Mouse (Mus musculus) forebrain, embryonic 16.5 days (tissue): ENCODE results near the gene Ostc. TPM values are rescaled to one million over a fixed set of nuclear protein-coding genes. Genes with fewer than 3 reads are reported as not detected.

Experiments used
- ATAC-seq: fragments of 200-750 bp; cut with Nextera tagmentation; 2 replicates; pipeline ENCODE4 v1.8.0; 2017; ENCODE audit warnings: mild to moderate bottlenecking, moderate library complexity
- H3K27ac ChIP-seq: fragments of 300-500 bp; sonication (generic); 2 replicates; pipeline ENCODE4 v1.5.1; 2014; ENCODE audit warnings: low read length, control low read depth
- H3K27me3 ChIP-seq: fragments of 300-500 bp; sonication (generic); replicated peaks from 2 replicates; pipeline ENCODE4 v1.6.1; 2014; ENCODE audit warnings: low read length; ENCODE audit not compliant: control insufficient read depth, insufficient read depth
- H3K36me3 ChIP-seq: fragments of 300-500 bp; sonication (generic); 2 replicates; pipeline ENCODE4 v1.6.1; 2014; ENCODE audit not compliant: control insufficient read depth, insufficient read depth
- H3K4me1 ChIP-seq: fragments of 300-500 bp; sonication (generic); replicated peaks from 2 replicates; pipeline ENCODE4 v1.6.1; 2014; ENCODE audit warnings: low read length; ENCODE audit not compliant: control insufficient read depth, insufficient read depth
- H3K4me2 ChIP-seq: fragments of 300-500 bp; sonication (generic); 2 replicates; pipeline ENCODE4 v1.6.1; 2014; ENCODE audit warnings: mild to moderate bottlenecking, low read length, control low read depth
- H3K4me3 ChIP-seq: fragments of 300-500 bp; sonication (generic); replicated peaks from 2 replicates; pipeline ENCODE4 v1.5.1; 2014; ENCODE audit warnings: mild to moderate bottlenecking, low read length, control low read depth
- H3K9ac ChIP-seq: fragments of 300-500 bp; sonication (generic); replicated peaks from 2 replicates; pipeline ENCODE4 v1.6.1; 2014; ENCODE audit warnings: low read depth, low read length, control low read depth
- H3K9me3 ChIP-seq: fragments of 300-500 bp; sonication (generic); 2 replicates; pipeline ENCODE4 v1.6.1; 2016; ENCODE audit warnings: low read length; ENCODE audit not compliant: control insufficient read depth
- WGBS: fragments of 180-500 bp; shearing (Covaris S2); extraction: QIAGEN DNeasy Blood & Tissue Kit; methylation state at CpG from one replicate; pipeline ENCODE4 v1.1.7; 2014; 5-methylcytosine and 5-hydroxymethylcytosine counted together
- polyA plus RNA-seq: library from polyadenylated mRNA; unstranded; fragments of >200 nt; fragmentation: Nextera tagmentation; extraction: Ambion mirVana; gene quantifications from 2 replicates; pipeline ENCODE4 v1.2.1, GENCODE M21; 2015

The Ostc gene
- polyA plus RNA-seq, 1 experiment from 2014 or later = 235 TPM

DNA sequence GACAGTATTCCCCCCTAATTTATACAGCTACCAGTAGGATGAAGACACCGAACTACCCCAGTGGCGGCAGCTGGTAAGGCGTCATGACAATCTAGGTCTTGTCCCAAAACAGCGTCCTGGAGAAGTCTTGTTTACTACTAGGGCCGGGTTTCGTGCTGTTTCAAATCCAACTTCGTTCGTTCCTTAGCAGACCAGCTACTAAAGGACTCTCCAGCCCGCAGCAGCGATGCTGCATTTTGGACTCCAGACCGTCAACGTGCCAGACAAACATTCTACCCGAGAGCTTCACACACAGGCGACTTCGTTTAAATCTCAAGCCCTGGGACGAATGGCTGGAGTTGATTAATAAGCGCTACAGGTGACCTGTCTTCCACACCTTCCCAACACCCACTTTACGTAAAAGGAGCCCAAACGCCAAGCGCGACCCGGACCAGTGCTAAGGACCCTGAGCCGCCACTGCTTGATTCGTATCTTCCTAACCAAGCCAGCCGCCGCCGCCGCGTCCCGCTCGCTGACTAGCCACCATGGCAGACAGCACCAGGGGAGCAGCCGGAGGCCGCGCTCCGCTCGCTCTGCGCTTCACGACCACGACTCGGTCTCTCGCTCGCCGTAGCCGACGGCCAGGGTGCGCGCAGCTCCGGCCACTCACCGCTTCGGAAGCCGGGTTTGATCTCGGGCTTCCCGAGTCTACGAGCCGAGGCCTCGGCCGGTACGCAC, 20.4 kb upstream of the Ostc start:
- Histone ChIP-seq H3K4me2 (peak overlapping the region; percentile 58), H3K36me3 (peaks cover 28% of the 10 kb centered on the region; the same call in 1 of the 2 replicates), H3K4me3 (peak overlapping the region; percentile 100), H3K9ac (peak overlapping the region; percentile 95), H3K27ac (peak overlapping the region; percentile 88), H3K9me3 (no peaks in the 10 kb centered on the region), H3K27me3 (no peaks in the 10 kb centered on the region), H3K4me1 (peaks cover 20% of the 10 kb centered on the region)
- WGBS = under 1% methylated on average over 58 of the region's 58 CpGs
- no peak; the same call in 1 of the 2 replicates for ATAC-seq

- WGBS = 93% methylated on average over 4 of the region's 4 CpGs
- ATAC-seq = no peak
- Histone ChIP-seq H3K4me3 (no peak overlapping the region), H3K4me1 (peaks cover 20% of the 10 kb centered on the region), H3K36me3 (peaks cover 28% of the 10 kb centered on the region; the same call in 1 of the 2 replicates), H3K9me3 (no peaks in the 10 kb centered on the region), H3K9ac (no peak overlapping the region), H3K4me2 (no peak overlapping the region), H3K27me3 (no peaks in the 10 kb centered on the region), H3K27ac (no peak overlapping the region)
These were observed 18.4 kb upstream of the Ostc start for GRCm38 (mm10) chr3:130727676-130728075.

DNA sequence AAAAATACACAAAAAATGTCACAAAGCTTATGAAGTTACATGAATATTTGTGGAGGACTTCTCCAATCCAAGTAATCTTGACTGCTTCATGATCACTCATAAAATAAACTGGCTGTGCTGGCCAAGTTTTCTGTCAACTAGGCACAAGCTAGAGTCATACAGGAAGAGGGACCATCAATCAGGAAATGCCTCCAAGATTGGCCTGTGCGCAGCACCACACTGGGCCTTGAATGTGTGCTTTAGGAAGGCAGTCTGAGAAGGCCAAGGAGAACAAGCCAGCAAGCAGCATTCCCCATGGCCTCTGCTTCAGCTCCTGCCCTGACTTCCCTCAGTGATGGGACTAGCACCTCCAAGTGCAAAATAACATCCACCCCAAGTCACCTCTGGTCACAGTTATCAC, 17.8 kb upstream of the Ostc start:
- H3K27ac ChIP-seq = no peak overlapping the region
- peaks cover 20% of the 10 kb centered on the region for H3K4me1 ChIP-seq
- no peak for ATAC-seq
- no peaks in the 10 kb centered on the region for H3K9me3 ChIP-seq
- H3K27me3 ChIP-seq = no peaks in the 10 kb centered on the region
- WGBS = 97% methylated on average over 1 of the region's 1 CpGs
- no peak overlapping the region for H3K4me2 ChIP-seq
- peaks cover 28% of the 10 kb centered on the region; the same call in 1 of the 2 replicates for H3K36me3 ChIP-seq
- no peak overlapping the region for H3K4me3 ChIP-seq
- no peak overlapping the region for H3K9ac ChIP-seq

DNA sequence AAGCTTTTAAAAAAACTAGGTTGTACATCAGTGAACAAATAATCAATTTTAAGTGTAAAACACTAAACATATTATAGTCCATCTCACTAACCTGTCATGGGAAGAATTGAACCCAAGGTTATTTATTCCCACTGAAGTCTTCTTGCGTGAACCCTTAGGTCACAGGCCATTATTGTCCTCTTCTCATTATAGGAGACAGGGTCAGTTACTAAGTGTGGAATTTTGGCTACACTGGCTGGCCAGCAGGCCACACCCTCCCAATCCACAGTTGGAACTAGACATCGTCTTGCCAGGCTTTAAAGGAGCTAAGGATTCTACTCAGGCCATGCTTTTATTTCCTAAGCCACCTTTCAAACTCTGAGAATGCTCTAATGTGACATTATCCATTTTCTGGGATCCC, 16.5 kb upstream of the Ostc start:
- H3K4me1 ChIP-seq = peaks cover 16% of the 10 kb centered on the region
- H3K27ac ChIP-seq = no peak overlapping the region
- WGBS = 72% methylated on average over 2 of the region's 2 CpGs
- H3K4me2 ChIP-seq = no peak overlapping the region
- no peaks in the 10 kb centered on the region for H3K9me3 ChIP-seq
- no peaks in the 10 kb centered on the region for H3K27me3 ChIP-seq
- H3K36me3 ChIP-seq = peaks cover 28% of the 10 kb centered on the region; the same call in 1 of the 2 replicates
- no peak overlapping the region for H3K9ac ChIP-seq
- ATAC-seq = no peak
- no peak overlapping the region for H3K4me3 ChIP-seq

DNA sequence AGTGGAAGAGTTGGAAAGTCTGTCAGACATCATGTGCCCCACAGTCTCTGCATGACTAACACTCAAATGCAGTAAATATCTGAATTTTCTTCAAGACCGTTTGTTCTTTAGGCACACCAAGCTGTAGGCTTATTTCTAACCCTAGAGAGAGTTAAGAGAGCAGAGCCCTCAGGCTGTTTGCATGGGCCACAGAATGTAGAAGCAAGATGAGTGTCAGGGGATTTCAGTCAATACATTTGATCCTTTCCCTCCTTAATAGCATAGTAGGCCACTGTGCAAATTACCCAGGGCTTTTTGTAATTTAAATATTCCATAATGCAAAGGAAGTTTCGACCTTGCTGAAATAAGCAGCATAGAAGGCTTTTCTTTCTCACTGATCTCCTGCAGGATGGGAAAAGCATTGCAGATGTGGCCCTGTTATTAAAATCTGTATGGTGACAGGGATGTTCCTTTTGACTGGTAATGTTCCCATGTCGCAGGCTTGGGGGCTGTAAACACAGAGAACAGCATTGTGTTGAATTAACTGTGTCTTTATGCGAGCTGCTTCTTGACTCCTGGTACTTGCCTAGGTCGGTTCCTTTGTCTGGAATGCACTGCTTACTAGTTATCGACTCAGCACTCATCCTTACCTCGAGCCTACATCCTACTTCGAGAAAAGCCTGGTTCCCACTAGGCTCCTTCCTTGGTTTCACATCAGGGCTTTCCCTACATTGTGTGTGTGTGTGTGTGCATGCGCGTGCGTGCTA, 13.7 kb upstream of the Ostc start:
- Histone ChIP-seq H3K4me2 (no peak overlapping the region), H3K4me3 (no peak overlapping the region), H3K9me3 (no peaks in the 10 kb centered on the region), H3K9ac (no peak overlapping the region), H3K36me3 (peaks cover 19% of the 10 kb centered on the region; the same call in 1 of the 2 replicates), H3K27me3 (no peaks in the 10 kb centered on the region), H3K4me1 (no peaks in the 10 kb centered on the region), H3K27ac (no peak overlapping the region)
- WGBS = 69% methylated on average over 11 of the region's 11 CpGs
- no peak for ATAC-seq

- 85% methylated on average over 4 of the region's 4 CpGs for WGBS
- H3K4me1 ChIP-seq = no peaks in the 10 kb centered on the region
- no peak overlapping the region for H3K4me3 ChIP-seq
- no peak for ATAC-seq
- H3K9ac ChIP-seq = no peak overlapping the region
- no peaks in the 10 kb centered on the region for H3K9me3 ChIP-seq
- no peak overlapping the region for H3K27ac ChIP-seq
- 0 out of 2 replicates have a peak, but pooled peaks cover 2% of the 10 kb centered on the region for H3K36me3 ChIP-seq
- H3K4me2 ChIP-seq = no peak overlapping the region
- H3K27me3 ChIP-seq = no peaks in the 10 kb centered on the region
These were observed 11.0 kb upstream of the Ostc start for GRCm38 (mm10) chr3:130720225-130720624.

DNA sequence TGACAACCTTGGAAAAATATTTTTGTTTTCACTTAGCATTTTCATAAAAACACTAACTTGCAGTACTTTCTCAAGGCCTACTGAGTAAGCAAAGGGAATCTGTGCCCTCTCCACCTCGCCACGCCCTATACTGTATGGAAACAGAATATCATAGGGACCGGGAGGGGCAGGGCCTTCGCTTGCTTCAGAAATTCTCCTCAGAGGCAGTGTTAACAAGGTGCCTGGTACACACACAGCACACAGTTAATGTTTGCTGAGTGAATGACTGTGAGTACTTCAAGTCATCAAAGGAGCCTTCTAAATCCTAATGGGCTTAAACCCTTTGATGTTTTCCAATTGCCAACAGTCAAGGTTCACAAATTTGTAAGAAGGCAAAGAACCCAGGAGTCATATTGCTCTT, 9.6 kb upstream of the Ostc start:
- peaks cover 3% of the 10 kb centered on the region for H3K4me1 ChIP-seq
- H3K36me3 ChIP-seq = no peaks in the 10 kb centered on the region
- ATAC-seq = no peak
- H3K4me3 ChIP-seq = no peak overlapping the region
- WGBS = 82% methylated on average over 4 of the region's 4 CpGs
- H3K27me3 ChIP-seq = no peaks in the 10 kb centered on the region
- no peak overlapping the region for H3K4me2 ChIP-seq
- no peaks in the 10 kb centered on the region for H3K9me3 ChIP-seq
- H3K9ac ChIP-seq = no peak overlapping the region
- H3K27ac ChIP-seq = no peak overlapping the region

- 87% methylated on average over 7 of the region's 7 CpGs for WGBS
- peaks cover 3% of the 10 kb centered on the region for H3K4me1 ChIP-seq
- no peaks in the 10 kb centered on the region for H3K36me3 ChIP-seq
- no peak for ATAC-seq
- no peak overlapping the region for H3K4me2 ChIP-seq
- H3K27me3 ChIP-seq = no peaks in the 10 kb centered on the region
- no peak overlapping the region for H3K4me3 ChIP-seq
- H3K27ac ChIP-seq = no peak overlapping the region
- H3K9ac ChIP-seq = no peak overlapping the region
- no peaks in the 10 kb centered on the region for H3K9me3 ChIP-seq
These were observed 7.3 kb upstream of the Ostc start for GRCm38 (mm10) chr3:130716555-130716954.

- H3K4me1 ChIP-seq = peaks cover 3% of the 10 kb centered on the region
- WGBS = 18% methylated on average over 22 of the region's 22 CpGs
- no peak overlapping the region for H3K27ac ChIP-seq
- no peaks in the 10 kb centered on the region for H3K36me3 ChIP-seq
- no peak overlapping the region for H3K9ac ChIP-seq
- peak overlapping the region; percentile 59 for H3K4me2 ChIP-seq
- peak overlapping the region; percentile 34 for H3K4me3 ChIP-seq
- peak; percentile 79 for ATAC-seq
- no peaks in the 10 kb centered on the region for H3K9me3 ChIP-seq
- no peaks in the 10 kb centered on the region for H3K27me3 ChIP-seq
These were observed 5.7 kb upstream of the Ostc start for GRCm38 (mm10) chr3:130714775-130715568.
